Mouse (Mus musculus) heart, adult 2 months (tissue): Measurements from ENCODE around the gene Fam187a.

Experiments
- CTCF ChIP-seq: fragments of 200-600 bp; IDR thresholded peaks from 2 replicates; pipeline ENCODE4 v1.8.1; 2022; ENCODE audit warnings: antibody characterized with exemption, mild to moderate bottlenecking, moderate library complexity
- EP300 ChIP-seq: fragments of 200-500 bp; IDR thresholded peaks from 2 replicates; pipeline ENCODE4 v1.6.1; 2011; ENCODE audit warnings: low read depth, low read length, control low read depth; ENCODE audit not compliant: insufficient read depth
- POLR2A ChIP-seq: fragments of 200-500 bp; IDR thresholded peaks from 2 replicates; pipeline ENCODE4 v1.6.1; 2011; ENCODE audit warnings: mild to moderate bottlenecking, low read depth, low read length, control low read depth; ENCODE audit not compliant: insufficient read depth

DNA sequence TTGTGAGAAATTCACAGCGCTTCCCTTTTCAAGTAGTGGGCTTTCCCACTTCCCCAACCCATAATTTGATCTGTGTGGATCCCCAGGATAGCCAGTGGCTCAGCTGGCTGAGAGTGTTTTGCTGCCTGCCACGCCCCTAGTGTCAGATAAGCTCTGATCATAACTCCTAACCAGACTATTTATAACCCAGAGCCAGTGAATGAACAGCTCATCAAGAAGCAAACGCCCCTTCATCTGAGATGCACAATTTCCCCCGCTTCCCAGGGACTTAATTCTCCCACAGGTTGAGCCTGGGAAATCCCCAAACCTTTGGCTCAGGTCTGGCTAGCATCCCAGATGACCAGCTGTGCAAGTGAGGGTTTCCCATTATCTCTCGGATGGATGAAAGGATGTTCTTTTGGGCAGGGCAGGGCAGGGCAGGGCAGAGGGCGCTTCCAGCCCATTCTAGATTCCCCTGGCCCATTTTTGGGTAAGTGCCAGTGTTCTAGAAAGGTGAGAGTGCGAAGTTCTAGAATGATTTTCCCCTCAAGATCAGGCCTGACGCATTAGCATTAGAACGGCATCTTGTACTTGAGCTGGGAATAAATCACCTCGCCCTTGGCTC, at the start of gene Fam187a:
- TF ChIP-seq CTCF (no peak), POLR2A (no peak), EP300 (no peak)
